Mouse (Mus musculus): Measurements from ENCODE around the gene Il15ra.
"Not testable (repeated sequence)": the region's sequence is repeated elsewhere in the genome, so short reads cannot be mapped to it uniquely, and the experiment has no call there.

Il15ra gene

GRCm38 (mm10) chr2:11708538-11708937, 3.4 kb downstream of the Il15ra start:
- DNase-seq (ENCODE audit: low read depth, low spot score) = no peak

- not testable (repeated sequence) for DNase-seq (ENCODE audit: low read depth, low spot score)
Measured at GRCm38 (mm10) chr2:11710101-11710500, 5.0 kb downstream of the Il15ra start.

GRCm38 (mm10) chr2:11712483-11712990, 7.4 kb downstream of the Il15ra start:
- DNase-seq (ENCODE audit: low read depth, low spot score) = no peak

GRCm38 (mm10) chr2:11713021-11713420, 7.9 kb downstream of the Il15ra start:
- no peak for DNase-seq (ENCODE audit: low read depth, low spot score)

- no peak for DNase-seq (ENCODE audit: low read depth, low spot score)
Measured at GRCm38 (mm10) chr2:11714535-11714934, 9.4 kb downstream of the Il15ra start.

- DNase-seq (ENCODE audit: low read depth, low spot score) = no peak
Measured at GRCm38 (mm10) chr2:11718573-11718972, 13.5 kb downstream of the Il15ra start.

GRCm38 (mm10) chr2:11722564-11722963, 17.5 kb downstream of the Il15ra start:
- DNase-seq (ENCODE audit: low read depth, low spot score) = no peak

GRCm38 (mm10) chr2:11727574-11727973, 22.5 kb downstream of the Il15ra start:
- no peak for DNase-seq (ENCODE audit: low read depth, low spot score)

- no peak for DNase-seq (ENCODE audit: low read depth, low spot score)
Measured at GRCm38 (mm10) chr2:11729091-11729490, 24.0 kb downstream of the Il15ra start.

- DNase-seq (ENCODE audit: low read depth, low spot score) = no peak
Measured at GRCm38 (mm10) chr2:11732978-11733377, 27.9 kb downstream of the Il15ra start.

- no peak for DNase-seq (ENCODE audit: low read depth, low spot score)
Measured at GRCm38 (mm10) chr2:11735853-11736252, 30.8 kb downstream of the Il15ra start.

- DNase-seq (ENCODE audit: low read depth, low spot score) = no peak
Measured at GRCm38 (mm10) chr2:11738794-11739193, 33.7 kb downstream of the Il15ra start.

- DNase-seq (ENCODE audit: low read depth, low spot score) = no peak
Measured at GRCm38 (mm10) chr2:11739516-11740051, 34.5 kb downstream of the Il15ra start.

- DNase-seq (ENCODE audit: low read depth, low spot score) = no peak
Measured at GRCm38 (mm10) chr2:11762541-11762940, 57.5 kb downstream of the Il15ra start.

- DNase-seq (ENCODE audit: low read depth, low spot score) = no peak
Measured at GRCm38 (mm10) chr2:11765694-11766093, 60.6 kb downstream of the Il15ra start.

- DNase-seq (ENCODE audit: low read depth, low spot score) = no peak
Measured at GRCm38 (mm10) chr2:11766485-11767160, 61.5 kb downstream of the Il15ra start.

- DNase-seq (ENCODE audit: low read depth, low spot score) = no peak
Measured at GRCm38 (mm10) chr2:11767161-11767545, 62.1 kb downstream of the Il15ra start.

GRCm38 (mm10) chr2:11771701-11772100, 66.6 kb downstream of the Il15ra start:
- DNase-seq (ENCODE audit: low read depth, low spot score) = no peak

GRCm38 (mm10) chr2:11772401-11772800, 67.3 kb downstream of the Il15ra start:
- no peak for DNase-seq (ENCODE audit: low read depth, low spot score)

- no peak for DNase-seq (ENCODE audit: low read depth, low spot score)
Measured at GRCm38 (mm10) chr2:11774426-11774825, 69.3 kb downstream of the Il15ra start.

GRCm38 (mm10) chr2:11775121-11775520, 70.0 kb downstream of the Il15ra start:
- DNase-seq (ENCODE audit: low read depth, low spot score) = no peak

- DNase-seq (ENCODE audit: low read depth, low spot score) = no peak
Measured at GRCm38 (mm10) chr2:11776415-11776814, 71.3 kb downstream of the Il15ra start.
